In the genomic region with DNA sequence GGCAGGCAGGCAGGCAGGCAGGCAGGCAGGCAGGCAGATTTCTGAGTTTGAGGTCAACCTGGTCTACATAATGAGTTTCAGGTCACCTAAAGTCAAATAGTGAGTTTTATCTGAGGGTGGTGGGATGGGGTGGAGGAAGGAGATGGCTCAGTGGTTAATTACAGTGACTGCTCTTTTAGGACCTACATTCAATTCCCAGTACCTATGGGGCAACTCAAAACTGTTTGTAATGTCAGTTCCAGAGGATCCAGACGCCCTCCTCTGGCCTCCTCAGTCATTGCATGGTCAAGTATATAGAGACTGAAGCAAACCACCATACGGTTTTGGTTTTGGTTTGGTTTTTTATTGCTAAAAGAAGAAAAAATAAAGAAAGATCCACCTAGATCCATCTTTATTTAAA, we compare ENCODE assay signal across 9 mouse cellular contexts. TPM values are rescaled to one million over a fixed set of nuclear protein-coding genes. Genes with fewer than 3 reads are reported as not detected.
DNase-seq lines count a peak whose midpoint lies in the region; ATAC-seq and TF ChIP-seq lines count a peak whose summit lies in the region.
"Had no signal": no experiment of that assay in that cellular context is flagged by ENCODE, and none has a peak within 500 bp of the region (broad histone marks: within the 10 kb centered on the region; RNA-seq: fewer than 3 reads in every experiment).

No protein-coding gene starts in this region.

- peak; percentile 54 for TF ChIP-seq CTCF in E14TG2a.4 (conservative IDR thresholded peaks at IDR 0.05; ENCODE audit: low read length)

- no peaks in the 10 kb centered on the region for H3K9me3 ChIP-seq in kidney, embryonic 14.5 days (ENCODE audit: control insufficient read depth, low read length)
- H3K9me3 ChIP-seq in E14TG2a.4 (ENCODE audit: low read length) = no peaks in the 10 kb centered on the region

- H3K4me3 ChIP-seq in kidney, embryonic 14.5 days (ENCODE audit: low read length) = no peak overlapping the region
- H3K4me3 ChIP-seq in E14TG2a.4 (replicated peaks; ENCODE audit: low read length) = no peak overlapping the region

- H3K27me3 ChIP-seq in kidney, embryonic 14.5 days (ENCODE audit: control insufficient read depth, insufficient read depth, low read length) = no peaks in the 10 kb centered on the region
- no peaks in the 10 kb centered on the region for H3K27me3 ChIP-seq in E14TG2a.4 (ENCODE audit: insufficient read depth, low read length)

- H3K36me3 ChIP-seq in kidney, embryonic 14.5 days (ENCODE audit: control insufficient read depth, insufficient read depth, low read length) = peaks cover 4% of the 10 kb centered on the region
- peaks cover 9% of the 10 kb centered on the region; the same call in 1 of the 2 replicates for H3K36me3 ChIP-seq in E14TG2a.4 (ENCODE audit: insufficient read depth, low read length)

- ATAC-seq in kidney, embryonic 14.5 days (ENCODE audit: low FRiP score, low TSS enrichment) = no peak
- peak; percentile 74 for ATAC-seq in erythroblast, adult 5-6 weeks (replicated peaks; ENCODE audit: low FRiP score, poor library complexity, severe bottlenecking)

- peak; percentile 49 for DNase-seq in kidney, adult 18-20 months
- DNase-seq in retina, embryonic 14.5 days (ENCODE audit: low spot score) = peak; percentile 15
- DNase-seq in left cerebral cortex, adult 11 months (ENCODE audit: low spot score) = no peak
- DNase-seq in right cerebral cortex, adult 18-20 months = no peak
- no peak for DNase-seq in cerebellum, adult 11 months
- DNase-seq: gastrocnemius, postnatal 25 days had no signal

- no peak overlapping the region for H3K27ac ChIP-seq in kidney, embryonic 14.5 days (ENCODE audit: low read depth, low read length)

- H3K4me2 ChIP-seq in kidney, embryonic 14.5 days (replicated peaks; ENCODE audit: low read depth, low read length) = no peak overlapping the region

- H3K4me1 ChIP-seq in kidney, embryonic 14.5 days (ENCODE audit: control insufficient read depth, insufficient read depth, low read length) = no peaks in the 10 kb centered on the region
- H3K4me1 ChIP-seq in E14TG2a.4 (replicated peaks; ENCODE audit: low read depth, low read length) = peaks cover 57% of the 10 kb centered on the region

- WGBS in kidney, embryonic 14.5 days = 34% methylated on average over 2 of the region's 2 CpGs

- no peak overlapping the region for H3K9ac ChIP-seq in kidney, embryonic 14.5 days (ENCODE audit: low read depth, low read length)

RNA-seq across cellular contexts. Expression of a gene that starts 29.9 kb away (rescaled TPM):
- polyA plus RNA-seq in kidney, embryonic 14.5 days (2014; fragmentation: Nextera tagmentation; extraction: Ambion mirVana) = 106 and 133 TPM in 2 replicates
- 27.9 and 30.3 TPM in 2 replicates for total RNA-seq in erythroblast, adult 5-6 weeks (2015; ENCODE audit: low replicate concordance)
- 30.0 and 36.3 TPM in 2 replicates for total RNA-seq in erythroblast, adult 5-6 weeks (2017; ENCODE audit: low replicate concordance)

RNA-seq across cellular contexts. Expression of a gene that starts 53.0 kb away (rescaled TPM):
- polyA plus RNA-seq in kidney, embryonic 14.5 days (2014; fragmentation: Nextera tagmentation; extraction: Ambion mirVana) = 0.51 and 0.73 TPM in 2 replicates
- total RNA-seq in erythroblast, adult 5-6 weeks (2015; ENCODE audit: low replicate concordance) = not detected in 2 replicates
- not detected in 2 replicates for total RNA-seq in erythroblast, adult 5-6 weeks (2017; ENCODE audit: low replicate concordance)

RNA-seq across cellular contexts. Expression of a gene that starts 53.2 kb away (rescaled TPM):
- 0.21 and 0.31 TPM in 2 replicates for polyA plus RNA-seq in kidney, embryonic 14.5 days (2014; fragmentation: Nextera tagmentation; extraction: Ambion mirVana)
- total RNA-seq in erythroblast, adult 5-6 weeks (2015; ENCODE audit: low replicate concordance) = 0.21 and 1.2 TPM in 2 replicates
- total RNA-seq in erythroblast, adult 5-6 weeks (2017; ENCODE audit: low replicate concordance) = 0.43 and 0.98 TPM in 2 replicates

Comparison
In these comparisons a context has a peak if more than half of its experiments do, and no peak if none do; other contexts are left out.
1. DNase-seq: peak in kidney, adult 18-20 months (single experiment) and retina, embryonic 14.5 days (single experiment); none in left cerebral cortex, adult 11 months (single experiment), right cerebral cortex, adult 18-20 months (single experiment) and cerebellum, adult 11 months (single experiment).